12 mouse cellular contexts compared by ENCODE assay signal in genomic region chr7:79362830-79363229, GRCm38 (mm10). TPM values are rescaled to one million over a fixed set of nuclear protein-coding genes. Genes with fewer than 3 reads are reported as not detected.
DNase-seq lines count a peak whose midpoint lies in the region; ATAC-seq lines count a peak whose summit lies in the region.
"Had no signal": no experiment of that assay in that cellular context is flagged by ENCODE, and none has a peak within 500 bp of the region (broad histone marks: within the 10 kb centered on the region; RNA-seq: fewer than 3 reads in every experiment).

No protein-coding gene starts in this region.

- H3K4me1 ChIP-seq in forebrain, embryonic 10.5 days: peaks cover 22% of the 10 kb centered on the region
- no peaks in the 10 kb centered on the region for H3K4me1 ChIP-seq in forebrain, embryonic 11.5 days (replicated peaks; ENCODE audit: control insufficient read depth, insufficient read depth, low read length)
- H3K4me1 ChIP-seq in lung, embryonic 16.5 days (replicated peaks; ENCODE audit: control insufficient read depth, insufficient read depth, low read length): peaks cover 23% of the 10 kb centered on the region
- H3K4me1 ChIP-seq in embryonic facial prominence, embryonic 14.5 days (ENCODE audit: control insufficient read depth, insufficient read depth, low read length): no peaks in the 10 kb centered on the region
- H3K4me1 ChIP-seq in midbrain, embryonic 14.5 days (ENCODE audit: control insufficient read depth, insufficient read depth, low read length): no peaks in the 10 kb centered on the region
- H3K4me1 ChIP-seq: intestine, embryonic 15.5 days; limb, embryonic 12.5 days had no signal

- H3K27me3 ChIP-seq in forebrain, embryonic 10.5 days (ENCODE audit: poor library complexity, severe bottlenecking): no peaks in the 10 kb centered on the region
- H3K27me3 ChIP-seq in forebrain, embryonic 11.5 days (ENCODE audit: control insufficient read depth, insufficient read depth, low read length): no peaks in the 10 kb centered on the region
- no peaks in the 10 kb centered on the region for H3K27me3 ChIP-seq in lung, embryonic 16.5 days (ENCODE audit: control insufficient read depth, insufficient read depth, low read depth, low read length)
- no peaks in the 10 kb centered on the region for H3K27me3 ChIP-seq in embryonic facial prominence, embryonic 14.5 days (replicated peaks; ENCODE audit: control insufficient read depth, insufficient read depth, low read length)
- H3K27me3 ChIP-seq in midbrain, embryonic 14.5 days (ENCODE audit: control insufficient read depth, insufficient read depth, low read length): no peaks in the 10 kb centered on the region
- H3K27me3 ChIP-seq: intestine, embryonic 15.5 days; limb, embryonic 12.5 days had no signal

- H3K36me3 ChIP-seq in forebrain, embryonic 10.5 days (replicated peaks): peaks cover 60% of the 10 kb centered on the region
- H3K36me3 ChIP-seq in forebrain, embryonic 11.5 days (ENCODE audit: control insufficient read depth, insufficient read depth, low read length): no peaks in the 10 kb centered on the region; the same call in 1 of the 2 replicates
- 0 out of 2 replicates have a peak, but pooled peaks cover 4% of the 10 kb centered on the region for H3K36me3 ChIP-seq in lung, embryonic 16.5 days (ENCODE audit: control insufficient read depth, insufficient read depth, low read length)
- peaks cover 23% of the 10 kb centered on the region for H3K36me3 ChIP-seq in embryonic facial prominence, embryonic 14.5 days (ENCODE audit: control insufficient read depth, insufficient read depth, low read length)
- peaks cover 48% of the 10 kb centered on the region for H3K36me3 ChIP-seq in midbrain, embryonic 14.5 days (ENCODE audit: control insufficient read depth, insufficient read depth, low read length)

- H3K4me3 ChIP-seq in forebrain, embryonic 10.5 days: no peak overlapping the region
- no peak overlapping the region for H3K4me3 ChIP-seq in forebrain, embryonic 11.5 days (ENCODE audit: low read depth, low read length)
- no peak overlapping the region for H3K4me3 ChIP-seq in lung, embryonic 16.5 days (ENCODE audit: low read length)
- no peak overlapping the region for H3K4me3 ChIP-seq in embryonic facial prominence, embryonic 14.5 days (ENCODE audit: low read depth, low read length)
- no peak overlapping the region for H3K4me3 ChIP-seq in midbrain, embryonic 14.5 days (replicated peaks; ENCODE audit: low read depth, low read length)
- H3K4me3 ChIP-seq: intestine, embryonic 15.5 days; limb, embryonic 12.5 days had no signal

- 92% methylated on average over 7 of the region's 7 CpGs for WGBS in forebrain, embryonic 10.5 days
- WGBS in forebrain, embryonic 11.5 days: 93% methylated on average over 7 of the region's 7 CpGs
- WGBS in lung, embryonic 16.5 days: 72% methylated on average over 7 of the region's 7 CpGs
- WGBS in embryonic facial prominence, embryonic 14.5 days: 95% methylated on average over 7 of the region's 7 CpGs
- 88% methylated on average over 7 of the region's 7 CpGs for WGBS in midbrain, embryonic 14.5 days

- DNase-seq in forebrain, embryonic 10.5 days (ENCODE audit: extremely low spot score, low spot score): no peak
- no peak for DNase-seq in forebrain, embryonic 11.5 days (ENCODE audit: low spot score)
- DNase-seq in lung, postnatal 4 days: no peak
- DNase-seq in embryonic facial prominence, embryonic 14.5 days (ENCODE audit: low spot score): no peak
- DNase-seq in midbrain, embryonic 14.5 days: no peak
- no peak for DNase-seq in cerebellum, postnatal 10 days
- DNase-seq: cerebellum, adult 11-12 months had no signal

- no peak for ATAC-seq in forebrain, embryonic 11.5 days (replicated peaks; ENCODE audit: low FRiP score)
- ATAC-seq in lung, embryonic 16.5 days (ENCODE audit: low read depth): no peak
- no peak for ATAC-seq in embryonic facial prominence, embryonic 14.5 days (ENCODE audit: low read depth)
- no peak for ATAC-seq in midbrain, embryonic 14.5 days (ENCODE audit: low FRiP score, low TSS enrichment)
- no peak for ATAC-seq in erythroid progenitor cell, adult 5-6 weeks (replicated peaks; ENCODE audit: low FRiP score, poor library complexity, severe bottlenecking)
- ATAC-seq: intestine, embryonic 15.5 days had no signal

- 0 out of 2 replicates have a peak overlapping the region, but pooled peaks have one; percentile 11 for H3K27ac ChIP-seq in forebrain, embryonic 10.5 days
- no peak overlapping the region for H3K27ac ChIP-seq in forebrain, embryonic 11.5 days (ENCODE audit: low read depth, low read length)
- peak overlapping the region; percentile 66 for H3K27ac ChIP-seq in lung, embryonic 16.5 days (ENCODE audit: low read length)
- peak overlapping the region; percentile 28; the same call in 1 of the 2 replicates for H3K27ac ChIP-seq in embryonic facial prominence, embryonic 14.5 days (replicated peaks; ENCODE audit: low read depth, low read length)
- H3K27ac ChIP-seq in midbrain, embryonic 14.5 days (replicated peaks; ENCODE audit: low read depth, low read length): peak overlapping the region; percentile 66
- H3K27ac ChIP-seq: intestine, embryonic 15.5 days; limb, embryonic 12.5 days had no signal

- H3K9ac ChIP-seq in forebrain, embryonic 11.5 days (ENCODE audit: low read length): no peak overlapping the region
- H3K9ac ChIP-seq in lung, embryonic 16.5 days (ENCODE audit: low read length): no peak overlapping the region
- no peak overlapping the region for H3K9ac ChIP-seq in embryonic facial prominence, embryonic 14.5 days (ENCODE audit: low read depth, low read length)
- no peak overlapping the region for H3K9ac ChIP-seq in midbrain, embryonic 14.5 days (replicated peaks; ENCODE audit: low read length)
- H3K9ac ChIP-seq: intestine, embryonic 15.5 days; limb, embryonic 12.5 days had no signal

- no peak overlapping the region for H3K4me2 ChIP-seq in forebrain, embryonic 11.5 days (ENCODE audit: low read depth, low read length, severe bottlenecking)
- H3K4me2 ChIP-seq in lung, embryonic 16.5 days (ENCODE audit: low read depth, low read length): no peak overlapping the region
- H3K4me2 ChIP-seq in embryonic facial prominence, embryonic 14.5 days (ENCODE audit: low read depth, low read length): no peak overlapping the region
- H3K4me2 ChIP-seq in midbrain, embryonic 14.5 days (ENCODE audit: low read length): no peak overlapping the region
- H3K4me2 ChIP-seq: intestine, embryonic 15.5 days; limb, embryonic 12.5 days had no signal

- no peaks in the 10 kb centered on the region for H3K9me3 ChIP-seq in forebrain, embryonic 10.5 days
- H3K9me3 ChIP-seq in forebrain, embryonic 11.5 days (ENCODE audit: control insufficient read depth, low read length): no peaks in the 10 kb centered on the region
- no peaks in the 10 kb centered on the region for H3K9me3 ChIP-seq in lung, embryonic 16.5 days (ENCODE audit: control insufficient read depth, low read length)
- no peaks in the 10 kb centered on the region for H3K9me3 ChIP-seq in embryonic facial prominence, embryonic 14.5 days (ENCODE audit: control insufficient read depth, low read length)
- H3K9me3 ChIP-seq in midbrain, embryonic 14.5 days (ENCODE audit: control insufficient read depth, low read length): no peaks in the 10 kb centered on the region
- H3K9me3 ChIP-seq: intestine, embryonic 15.5 days; limb, embryonic 12.5 days had no signal

RNA-seq across cellular contexts. Expression of gene Rlbp1, which starts 24.0 kb away (rescaled TPM):
- polyA plus RNA-seq in forebrain, embryonic 10.5 days (2016; fragmentation: Nextera tagmentation; extraction: Ambion mirVana): 1.2 and 1.8 TPM in 2 replicates
- 3.0 and 3.5 TPM in 2 replicates for polyA plus RNA-seq in forebrain, embryonic 11.5 days (2014; fragmentation: Nextera tagmentation; extraction: Ambion mirVana)
- 0.40 and 0.49 TPM in 2 replicates for polyA plus RNA-seq in lung, embryonic 16.5 days (2015; fragmentation: Nextera tagmentation; extraction: Ambion mirVana)
- polyA plus RNA-seq in embryonic facial prominence, embryonic 14.5 days (2014; fragmentation: Nextera tagmentation; extraction: Ambion mirVana): 2.5 and 3.4 TPM in 2 replicates
- polyA plus RNA-seq in midbrain, embryonic 14.5 days (2014; fragmentation: Nextera tagmentation; extraction: Ambion mirVana): 9.2 TPM in 2 replicates
- total RNA-seq in erythroid progenitor cell, adult 5-6 weeks (2015; ENCODE audit: low replicate concordance): not detected in 2 replicates
- total RNA-seq in erythroid progenitor cell, adult 5-6 weeks (2017; ENCODE audit: low replicate concordance): not detected in 2 replicates
- total RNA-seq: adrenal gland, adult 18-20 months had no signal

RNA-seq across cellular contexts. Expression of gene Fanci, which starts 28.9 kb away (rescaled TPM):
- 24.4 and 25.5 TPM in 2 replicates for polyA plus RNA-seq in forebrain, embryonic 10.5 days (2016; fragmentation: Nextera tagmentation; extraction: Ambion mirVana)
- polyA plus RNA-seq in forebrain, embryonic 11.5 days (2014; fragmentation: Nextera tagmentation; extraction: Ambion mirVana): 23.0 and 24.0 TPM in 2 replicates
- 12.8 and 13.7 TPM in 2 replicates for polyA plus RNA-seq in lung, embryonic 16.5 days (2015; fragmentation: Nextera tagmentation; extraction: Ambion mirVana)
- 8.2 and 8.3 TPM in 2 replicates for polyA plus RNA-seq in embryonic facial prominence, embryonic 14.5 days (2014; fragmentation: Nextera tagmentation; extraction: Ambion mirVana)
- 1.6 and 3.1 TPM in 2 replicates for polyA plus RNA-seq in midbrain, embryonic 14.5 days (2014; fragmentation: Nextera tagmentation; extraction: Ambion mirVana)
- total RNA-seq in erythroid progenitor cell, adult 5-6 weeks (2015; ENCODE audit: low replicate concordance): 17.3 and 20.1 TPM in 2 replicates
- 30.4 and 63.0 TPM in 2 replicates for total RNA-seq in erythroid progenitor cell, adult 5-6 weeks (2017; ENCODE audit: low replicate concordance)
